Mouse (Mus musculus) forebrain, embryonic 15.5 days (tissue): ENCODE results near the gene Faim2. TPM values are rescaled to one million over a fixed set of nuclear protein-coding genes. Genes with fewer than 3 reads are reported as not detected.
A peak's percentile ranks its signal among the peaks of the same experiment; 100 is the strongest.

Experiments used
- ATAC-seq: fragments of 200-750 bp; cut with Nextera tagmentation; replicated peaks from 2 replicates; pipeline ENCODE4 v1.8.0; 2017; ENCODE audit warnings: mild to moderate bottlenecking, moderate TSS enrichment, moderate library complexity
- H3K27ac ChIP-seq: fragments of 300-500 bp; sonication (generic); replicated peaks from 2 replicates; pipeline ENCODE4 v1.5.1; 2015; ENCODE audit warnings: mild to moderate bottlenecking, inconsistent platforms
- H3K27me3 ChIP-seq: fragments of 300-500 bp; sonication (generic); 2 replicates; pipeline ENCODE4 v1.6.1; 2015; ENCODE audit warnings: inconsistent platforms
- H3K36me3 ChIP-seq: fragments of 300-500 bp; sonication (generic); 2 replicates; pipeline ENCODE4 v1.6.1; 2015; ENCODE audit warnings: mild to moderate bottlenecking, inconsistent platforms
- H3K4me1 ChIP-seq: fragments of 300-500 bp; sonication (generic); 2 replicates; pipeline ENCODE4 v1.6.1; 2015; ENCODE audit warnings: inconsistent platforms
- H3K4me2 ChIP-seq: fragments of 300-500 bp; sonication (generic); replicated peaks from 2 replicates; pipeline ENCODE4 v1.6.1; 2015; ENCODE audit warnings: mild to moderate bottlenecking, inconsistent platforms
- H3K4me3 ChIP-seq: fragments of 300-500 bp; sonication (generic); 2 replicates; pipeline ENCODE4 v1.5.1; 2015; ENCODE audit warnings: mild to moderate bottlenecking, inconsistent platforms
- H3K9ac ChIP-seq: fragments of 300-500 bp; sonication (generic); replicated peaks from 2 replicates; pipeline ENCODE4 v1.6.1; 2015; ENCODE audit warnings: mild to moderate bottlenecking, inconsistent platforms
- H3K9me3 ChIP-seq: fragments of 300-500 bp; sonication (generic); 2 replicates; pipeline ENCODE4 v1.6.1; 2016; ENCODE audit warnings: inconsistent platforms
- WGBS: fragments of 180-500 bp; shearing (Covaris S2); methylation state at CpG from one replicate; pipeline ENCODE4 v1.1.7; 2015; ENCODE audit warnings: mixed read lengths; 5-methylcytosine and 5-hydroxymethylcytosine counted together
- polyA plus RNA-seq: library from polyadenylated mRNA; unstranded; fragments of >200 nt; fragmentation: Nextera tagmentation; extraction: Ambion mirVana; gene quantifications from 2 replicates; pipeline ENCODE4 v1.2.1, GENCODE M21; 2015

Faim2 gene
- polyA plus RNA-seq, 1 experiment from 2014 or later: 18.9 TPM

- no peak overlapping the region for H3K27ac ChIP-seq
- H3K9ac ChIP-seq: no peak overlapping the region
- no peaks in the 10 kb centered on the region for H3K36me3 ChIP-seq
- peaks cover 12% of the 10 kb centered on the region for H3K4me1 ChIP-seq
- H3K4me3 ChIP-seq: no peak overlapping the region
- no peaks in the 10 kb centered on the region for H3K9me3 ChIP-seq
- no peaks in the 10 kb centered on the region for H3K27me3 ChIP-seq
- ATAC-seq: no peak
- no peak overlapping the region for H3K4me2 ChIP-seq
- 86% methylated on average over 5 of the region's 5 CpGs for WGBS
Measured at GRCm38 (mm10) chr15:99503256-99503655, 24.7 kb downstream of the Faim2 start.

GRCm38 (mm10) chr15:99502311-99502831 is 25.6 kb downstream of the Faim2 start:
- no peak for ATAC-seq
- 45% methylated on average over 12 of the region's 12 CpGs for WGBS
- Histone ChIP-seq H3K9ac (peak overlapping the region; percentile 5; the same call in 1 of the 2 replicates), H3K4me2 (no peak overlapping the region), H3K9me3 (no peaks in the 10 kb centered on the region), H3K27ac (peak overlapping the region; percentile 73), H3K27me3 (no peaks in the 10 kb centered on the region), H3K4me3 (no peak overlapping the region), H3K4me1 (peaks cover 18% of the 10 kb centered on the region), H3K36me3 (no peaks in the 10 kb centered on the region)

- peak; percentile 55 for ATAC-seq
- Histone ChIP-seq H3K36me3 (no peaks in the 10 kb centered on the region), H3K9ac (peak overlapping the region; percentile 5; the same call in 1 of the 2 replicates)
Measured at GRCm38 (mm10) chr15:99501292-99502260, 26.4 kb downstream of the Faim2 start.

GRCm38 (mm10) chr15:99500320-99500719 is 27.6 kb downstream of the Faim2 start:
- H3K4me3 ChIP-seq: no peak overlapping the region
- H3K9me3 ChIP-seq: no peaks in the 10 kb centered on the region
- no peak overlapping the region for H3K4me2 ChIP-seq
- peaks cover 20% of the 10 kb centered on the region for H3K4me1 ChIP-seq
- WGBS: 71% methylated on average over 5 of the region's 5 CpGs
- H3K27ac ChIP-seq: no peak overlapping the region
- no peak for ATAC-seq
- H3K27me3 ChIP-seq: no peaks in the 10 kb centered on the region
- no peaks in the 10 kb centered on the region for H3K36me3 ChIP-seq
- no peak overlapping the region for H3K9ac ChIP-seq

More at GRCm38 (mm10) chr15:99501292-99502260, 26.4 kb downstream of the Faim2 start:
- peaks cover 20% of the 10 kb centered on the region for H3K4me1 ChIP-seq
- peak overlapping the region; percentile 73 for H3K27ac ChIP-seq
- WGBS: 56% methylated on average over 20 of the region's 20 CpGs
- no peaks in the 10 kb centered on the region for H3K27me3 ChIP-seq
- H3K4me2 ChIP-seq: no peak overlapping the region
- H3K9me3 ChIP-seq: no peaks in the 10 kb centered on the region
- no peak overlapping the region for H3K4me3 ChIP-seq

- 63% methylated on average over 6 of the region's 6 CpGs for WGBS
- Histone ChIP-seq H3K27me3 (no peaks in the 10 kb centered on the region), H3K27ac (no peak overlapping the region), H3K36me3 (no peaks in the 10 kb centered on the region), H3K4me2 (no peak overlapping the region), H3K9ac (no peak overlapping the region), H3K4me1 (peaks cover 20% of the 10 kb centered on the region), H3K9me3 (no peaks in the 10 kb centered on the region), H3K4me3 (no peak overlapping the region)
- ATAC-seq: no peak
Measured at GRCm38 (mm10) chr15:99499726-99500125, 28.2 kb downstream of the Faim2 start.

GRCm38 (mm10) chr15:99498781-99499180 is 29.2 kb downstream of the Faim2 start:
- Histone ChIP-seq H3K27me3 (no peaks in the 10 kb centered on the region), H3K4me2 (no peak overlapping the region), H3K9ac (no peak overlapping the region), H3K4me3 (no peak overlapping the region), H3K27ac (no peak overlapping the region), H3K9me3 (no peaks in the 10 kb centered on the region), H3K36me3 (no peaks in the 10 kb centered on the region), H3K4me1 (peaks cover 20% of the 10 kb centered on the region)
- no peak for ATAC-seq
- 85% methylated on average over 4 of the region's 4 CpGs for WGBS

GRCm38 (mm10) chr15:99498356-99498755 is 29.6 kb downstream of the Faim2 start:
- no peak for ATAC-seq
- peaks cover 20% of the 10 kb centered on the region for H3K4me1 ChIP-seq

GRCm38 (mm10) chr15:99497527-99498242 is 30.3 kb downstream of the Faim2 start:
- no peak overlapping the region for H3K27ac ChIP-seq
- H3K4me1 ChIP-seq: peaks cover 20% of the 10 kb centered on the region
- no peaks in the 10 kb centered on the region for H3K36me3 ChIP-seq
- H3K9ac ChIP-seq: no peak overlapping the region
- no peak overlapping the region for H3K4me2 ChIP-seq
- no peaks in the 10 kb centered on the region for H3K9me3 ChIP-seq
- ATAC-seq: 0 out of 2 replicates have a peak, but pooled peaks have one; percentile 15
- no peak overlapping the region for H3K4me3 ChIP-seq
- 44% methylated on average over 12 of the region's 12 CpGs for WGBS
- H3K27me3 ChIP-seq: no peaks in the 10 kb centered on the region

More at GRCm38 (mm10) chr15:99498356-99498755, 29.6 kb downstream of the Faim2 start:
- no peaks in the 10 kb centered on the region for H3K27me3 ChIP-seq
- no peaks in the 10 kb centered on the region for H3K36me3 ChIP-seq
- no peaks in the 10 kb centered on the region for H3K9me3 ChIP-seq
- no peak overlapping the region for H3K9ac ChIP-seq
- no peak overlapping the region for H3K4me3 ChIP-seq
- H3K27ac ChIP-seq: no peak overlapping the region
- H3K4me2 ChIP-seq: no peak overlapping the region
- 84% methylated on average over 4 of the region's 4 CpGs for WGBS

- WGBS: 13% methylated on average over 4 of the region's 4 CpGs
- Histone ChIP-seq H3K27me3 (no peaks in the 10 kb centered on the region), H3K9ac (no peak overlapping the region), H3K27ac (no peak overlapping the region), H3K36me3 (no peaks in the 10 kb centered on the region), H3K4me2 (no peak overlapping the region), H3K9me3 (no peaks in the 10 kb centered on the region), H3K4me3 (no peak overlapping the region), H3K4me1 (peaks cover 13% of the 10 kb centered on the region)
- ATAC-seq: peak; percentile 51
Measured at GRCm38 (mm10) chr15:99497061-99497460, 30.9 kb downstream of the Faim2 start.

- Histone ChIP-seq H3K9me3 (no peaks in the 10 kb centered on the region), H3K4me3 (no peak overlapping the region), H3K27ac (no peak overlapping the region), H3K4me2 (no peak overlapping the region), H3K27me3 (no peaks in the 10 kb centered on the region), H3K4me1 (no peaks in the 10 kb centered on the region), H3K9ac (no peak overlapping the region), H3K36me3 (no peaks in the 10 kb centered on the region)
- no peak for ATAC-seq
- WGBS: 80% methylated on average over 6 of the region's 6 CpGs
Measured at GRCm38 (mm10) chr15:99484745-99485144, 43.2 kb downstream of the Faim2 start.

GRCm38 (mm10) chr15:99475814-99476213 is 52.2 kb downstream of the Faim2 start:
- 74% methylated on average over 1 of the region's 1 CpGs for WGBS
- no peaks in the 10 kb centered on the region for H3K9me3 ChIP-seq

GRCm38 (mm10) chr15:99474576-99474926 is 53.4 kb downstream of the Faim2 start, which contains the start of gene Bcdin3d:
TSS of gene Bcdin3d (minus strand) at chr15:99474730.
- peak within 1 kb of the TSS; percentile 66 for H3K4me2 ChIP-seq
- no peaks in the 10 kb centered on the region for H3K27me3 ChIP-seq
- peaks cover 14% of the 10 kb centered on the region for H3K4me1 ChIP-seq
- no peaks in the 10 kb centered on the region for H3K9me3 ChIP-seq
- H3K9ac ChIP-seq: peak within 1 kb of the TSS; percentile 82
- ATAC-seq: peak; percentile 87
- peak within 1 kb of the TSS; percentile 90 for H3K27ac ChIP-seq
- H3K36me3 ChIP-seq: no peaks in the 10 kb centered on the region
- peak within 1 kb of the TSS; percentile 83 for H3K4me3 ChIP-seq
- WGBS: under 1% methylated on average over 26 of the region's 26 CpGs

More at GRCm38 (mm10) chr15:99475814-99476213, 52.2 kb downstream of the Faim2 start:
- Histone ChIP-seq H3K36me3 (no peaks in the 10 kb centered on the region), H3K27ac (no peak overlapping the region), H3K9ac (no peak overlapping the region), H3K4me3 (no peak overlapping the region), H3K4me1 (peaks cover 14% of the 10 kb centered on the region), H3K4me2 (no peak overlapping the region), H3K27me3 (no peaks in the 10 kb centered on the region)
- ATAC-seq: no peak
